ENCODE assay signal across 20 mouse cellular contexts in genomic region chr10:83331811-83332210, GRCm38 (mm10).
"Had no signal": no experiment of that assay in that cellular context is flagged by ENCODE, and none has a peak within 500 bp of the region (broad histone marks: within the 10 kb centered on the region; RNA-seq: fewer than 3 reads in every experiment).

No protein-coding gene starts in this region.

- DNase-seq: gastrocnemius, postnatal 14 days; gastrocnemius, postnatal 36 days; heart, adult 11 months; heart, adult 2 months; heart, postnatal 14 days; heart, postnatal 36 days; kidney, adult 2 months; kidney, postnatal 10 days; kidney, postnatal 25 days; kidney, postnatal 4 days; liver had no signal

- H3K4me1 ChIP-seq: limb, embryonic 12.5 days had no signal

- H3K4me3 ChIP-seq: heart, adult 2 months; heart, embryonic 13.5 days; heart, embryonic 15.5 days; hindbrain, embryonic 13.5 days; hindbrain, embryonic 15.5 days; intestine, embryonic 15.5 days; layer of hippocampus, adult 2 months; left cerebral cortex, adult 2 months; limb, embryonic 10.5 days; limb, embryonic 12.5 days had no signal

- H3K27ac ChIP-seq: heart, adult 2 months; heart, embryonic 13.5 days; heart, embryonic 15.5 days; hindbrain, embryonic 13.5 days; hindbrain, embryonic 15.5 days; intestine, embryonic 15.5 days; layer of hippocampus, adult 2 months; left cerebral cortex, adult 2 months; limb, embryonic 10.5 days; limb, embryonic 12.5 days had no signal

- H3K36me3 ChIP-seq: heart, embryonic 13.5 days; heart, embryonic 15.5 days; hindbrain, embryonic 15.5 days; intestine, embryonic 15.5 days; limb, embryonic 10.5 days; limb, embryonic 12.5 days had no signal
